Comparison of ENCODE assay signal across 24 mouse cellular contexts in genomic region chr13:8366087-8366486, GRCm38 (mm10).
DNase-seq lines count a peak whose midpoint lies in the region; ATAC-seq and TF ChIP-seq lines count a peak whose summit lies in the region.
"Had no signal": no experiment of that assay in that cellular context is flagged by ENCODE, and none has a peak within 500 bp of the region (broad histone marks: within the 10 kb centered on the region; RNA-seq: fewer than 3 reads in every experiment).

No protein-coding gene starts in this region.

- no peaks in the 10 kb centered on the region for H3K27me3 ChIP-seq in limb, embryonic 15.5 days
- H3K27me3 ChIP-seq in limb, embryonic 10.5 days (ENCODE audit: low read depth, poor library complexity, severe bottlenecking), result no peaks in the 10 kb centered on the region
- H3K27me3 ChIP-seq in CH12.LX (replicated peaks) (no peaks in the 10 kb centered on the region), MEL (ENCODE audit: control insufficient read depth in 1 of 2, insufficient read depth in 2 of 2, low read length in 2 of 2) (no peaks in the 10 kb centered on the region)
- no peaks in the 10 kb centered on the region for H3K27me3 ChIP-seq in liver, postnatal 0 days (ENCODE audit: insufficient read depth, low read length)
- H3K27me3 ChIP-seq: Patski had no signal

- WGBS in limb, embryonic 15.5 days, result 82% methylated on average over 4 of the region's 4 CpGs
- WGBS in limb, embryonic 10.5 days, result 89% methylated on average over 4 of the region's 4 CpGs
- WGBS in liver, postnatal 0 days (ENCODE audit: insufficient replicate concordance), result 75% methylated on average over 4 of the region's 4 CpGs

- H3K27ac ChIP-seq in limb, embryonic 15.5 days, result no peak overlapping the region
- no peak overlapping the region for H3K27ac ChIP-seq in limb, embryonic 10.5 days
- no peak overlapping the region for H3K27ac ChIP-seq in CH12.LX (ENCODE audit: insufficient read depth, low read depth)
- H3K27ac ChIP-seq in ES-E14 (ENCODE audit: insufficient read depth, low read depth, low read length, poor library complexity, severe bottlenecking), result no peak overlapping the region
- no peak overlapping the region for H3K27ac ChIP-seq in MEL (ENCODE audit: control insufficient read depth, low read depth, low read length)
- no peak overlapping the region for H3K27ac ChIP-seq in liver, postnatal 0 days (ENCODE audit: low read depth)

- TF ChIP-seq POLR2A in CH12.LX (IDR thresholded peaks at IDR 0.05; ENCODE audit: low read depth, low read length) (no peak), MEL (IDR thresholded peaks at IDR 0.05; ENCODE audit: control insufficient read depth in 1 of 2, insufficient read depth in 1 of 2, low read depth in 1 of 2, low read length in 2 of 2, poor library complexity in 1 of 2) (no peak)

- no peaks in the 10 kb centered on the region for H3K9me3 ChIP-seq in limb, embryonic 15.5 days
- no peaks in the 10 kb centered on the region for H3K9me3 ChIP-seq in limb, embryonic 10.5 days (replicated peaks)
- H3K9me3 ChIP-seq in CH12.LX (replicated peaks; ENCODE audit: low read length), result no peaks in the 10 kb centered on the region
- H3K9me3 ChIP-seq in ES-E14 (ENCODE audit: control insufficient read depth, insufficient read depth, low read depth, low read length), result no peaks in the 10 kb centered on the region
- H3K9me3 ChIP-seq in MEL (replicated peaks; ENCODE audit: insufficient read depth, low read length), result no peaks in the 10 kb centered on the region
- no peaks in the 10 kb centered on the region for H3K9me3 ChIP-seq in liver, postnatal 0 days (ENCODE audit: low read length)
- H3K9me3 ChIP-seq: G1E had no signal

- in situ Hi-C loops in CH12.LX (cut with MboI; ENCODE audit: low pct_ligation_motif_present, low pct_unique_long_range_greater_than_20kb, low sequenced_read_pairs), result no loop called here
- in situ Hi-C loops in ES-E14 (cut with MboI; ENCODE audit: low sequenced_read_pairs in 2 of 2, unreplicated experiment in 2 of 2), result no loop called here

- no peak for TF ChIP-seq EP300 in CH12.LX (IDR thresholded peaks at IDR 0.05; ENCODE audit: low read length)
- no peak for TF ChIP-seq EP300 in MEL (IDR thresholded peaks at IDR 0.05; ENCODE audit: low read depth in 1 of 2, low read length in 2 of 2)
- TF ChIP-seq EP300 in liver, postnatal 0 days (IDR thresholded peaks at IDR 0.05; ENCODE audit: low read depth), result no peak

- no peak overlapping the region for H3K4me2 ChIP-seq in limb, embryonic 15.5 days
- no peak overlapping the region for H3K4me2 ChIP-seq in CH12.LX (ENCODE audit: insufficient read depth, low read depth, poor library complexity, severe bottlenecking)
- no peak overlapping the region for H3K4me2 ChIP-seq in liver, postnatal 0 days (ENCODE audit: low read depth, low read length)

- peak; percentile 40; the same call in 1 of the 2 replicates for ATAC-seq in limb, embryonic 15.5 days (ENCODE audit: insufficient number of reproducible peaks, low FRiP score, low TSS enrichment, low read depth)
- no peak for ATAC-seq in liver, postnatal 0 days
- ATAC-seq: activated CD4-positive, CD25-positive, alpha-beta regulatory T cell, adult 4 months; CD4-positive, CD25-positive, alpha-beta regulatory T cell, adult 4 months; Patski had no signal

- no peaks in the 10 kb centered on the region for H3K4me1 ChIP-seq in limb, embryonic 15.5 days
- H3K4me1 ChIP-seq in limb, embryonic 10.5 days, result peaks cover 3% of the 10 kb centered on the region; the same call in 1 of the 2 replicates
- H3K4me1 ChIP-seq in CH12.LX (ENCODE audit: control insufficient read depth in 1 of 2, insufficient read depth in 2 of 2) (no peaks in the 10 kb centered on the region), ES-E14 (ENCODE audit: control insufficient read depth in 2 of 2, insufficient read depth in 2 of 2, low read length in 2 of 2, poor library complexity in 1 of 2) (no peaks in the 10 kb centered on the region), MEL (ENCODE audit: control insufficient read depth in 1 of 2, insufficient read depth in 2 of 2, low read length in 2 of 2) (no peaks in the 10 kb centered on the region)
- no peaks in the 10 kb centered on the region for H3K4me1 ChIP-seq in liver, postnatal 0 days (ENCODE audit: insufficient read depth)

- TF ChIP-seq CTCF in CH12.LX (conservative IDR thresholded peaks at IDR 0.05 in 1 of 2, IDR thresholded peaks at IDR 0.05 in 1 of 2; ENCODE audit: low read depth in 2 of 2, low read length in 2 of 2) (no peak), MEL (IDR thresholded peaks at IDR 0.05 in 2 of 3, conservative IDR thresholded peaks at IDR 0.05 in 1 of 3; ENCODE audit: control insufficient read depth in 1 of 3, insufficient read depth in 1 of 3, low read depth in 2 of 3, low read length in 3 of 3, poor library complexity in 1 of 3, severe bottlenecking in 1 of 3) (no peak)
- no peak for TF ChIP-seq CTCF in liver, postnatal 0 days (IDR thresholded peaks at IDR 0.05; ENCODE audit: low read depth)

- H3K36me3 ChIP-seq in limb, embryonic 15.5 days, result no peaks in the 10 kb centered on the region
- H3K36me3 ChIP-seq in limb, embryonic 10.5 days, result no peaks in the 10 kb centered on the region
- H3K36me3 ChIP-seq in CH12.LX (replicated peaks in 1 of 2; ENCODE audit: control insufficient read depth in 1 of 2, insufficient read depth in 1 of 2, low read length in 1 of 2) (no peaks in the 10 kb centered on the region), ES-E14 (ENCODE audit: control insufficient read depth, insufficient read depth, low read length, poor library complexity, severe bottlenecking) (no peaks in the 10 kb centered on the region), MEL (ENCODE audit: control insufficient read depth in 1 of 2, insufficient read depth in 2 of 2, low read length in 2 of 2) (no peaks in the 10 kb centered on the region)
- H3K36me3 ChIP-seq in liver, postnatal 0 days (replicated peaks; ENCODE audit: insufficient read depth, low read length), result no peaks in the 10 kb centered on the region
- H3K36me3 ChIP-seq: G1E had no signal

- TF ChIP-seq RAD21 in CH12.LX (IDR thresholded peaks at IDR 0.05; ENCODE audit: low read depth, low read length) (no peak), MEL (IDR thresholded peaks at IDR 0.05; ENCODE audit: low read depth, low read length) (no peak)

- DNase-seq in limb, embryonic 10.5 days (ENCODE audit: low spot score), result no peak
- DNase-seq in CH12.LX (ENCODE audit: extremely low read depth) (no peak), ES-E14 (ENCODE audit: low read depth, low spot score) (no peak), MEL (ENCODE audit: low read depth, low spot score) (no peak)
- no peak for DNase-seq in liver, postnatal 0 days
- DNase-seq in heart, postnatal 4 days, result no peak
- DNase-seq in left cerebral cortex, postnatal 10 days (ENCODE audit: extremely low spot score in 1 of 2, low spot score in 2 of 2), result no peak
- DNase-seq: adrenal gland, adult 2 months; adrenal gland, adult 8-10 months; adrenal gland, postnatal 10 days; adrenal gland, postnatal 14 days; adrenal gland, postnatal 25 days; adrenal gland, postnatal 36 days; B cell, adult 2 months; cerebellum, adult 11 months; cerebellum, adult 11-12 months; cerebellum, adult 18-20 months; cerebellum, adult 2 months; cerebellum, adult 8-10 months had no signal

- intact Hi-C loops in left cerebral cortex, postnatal 10 days (cut with DNase I), result no loop called here

- dilution Hi-C loops in CH12.LX (cut with MboI; ENCODE audit: extremely low pct_ligation_motif_present, extremely low pct_unique_long_range_greater_than_20kb, low sequenced_read_pairs), result no loop called here

- H3K4me3 ChIP-seq in limb, embryonic 15.5 days, result no peak overlapping the region
- H3K4me3 ChIP-seq in limb, embryonic 10.5 days, result no peak overlapping the region
- H3K4me3 ChIP-seq in CH12.LX (replicated peaks in 1 of 3; ENCODE audit: low read depth in 2 of 3, low read length in 2 of 3, poor library complexity in 1 of 3), result no peak overlapping the region
- no peak overlapping the region for H3K4me3 ChIP-seq in ES-E14 (ENCODE audit: insufficient read depth in 1 of 2, low read depth in 1 of 2, low read length in 2 of 2, poor library complexity in 1 of 2, severe bottlenecking in 1 of 2)
- H3K4me3 ChIP-seq in MEL (ENCODE audit: control insufficient read depth in 1 of 2, insufficient read depth in 1 of 2, low read depth in 2 of 2, low read length in 2 of 2), result no peak overlapping the region
- H3K4me3 ChIP-seq in liver, postnatal 0 days (ENCODE audit: low read depth, low read length), result no peak overlapping the region

- H3K79me2 ChIP-seq in CH12.LX (replicated peaks; ENCODE audit: control insufficient read depth, extremely low read depth, insufficient read depth, poor library complexity, severe bottlenecking), result no peaks in the 10 kb centered on the region
- no peaks in the 10 kb centered on the region for H3K79me2 ChIP-seq in MEL (ENCODE audit: control insufficient read depth, insufficient read depth, low read length, poor library complexity)

- no peak overlapping the region for H3K9ac ChIP-seq in limb, embryonic 15.5 days
- H3K9ac ChIP-seq in CH12.LX (ENCODE audit: insufficient read depth, low read depth) (no peak overlapping the region), ES-E14 (ENCODE audit: insufficient read depth, low read depth, low read length, poor library complexity, severe bottlenecking) (no peak overlapping the region), MEL (ENCODE audit: control insufficient read depth, low read depth, low read length, poor library complexity, severe bottlenecking) (no peak overlapping the region)
- no peak overlapping the region for H3K9ac ChIP-seq in liver, postnatal 0 days (replicated peaks)

TF ChIP-seq in CH12.LX, 34 proteins besides CTCF, POLR2A, EP300 and RAD21:
- TF ChIP-seq MEF2A (IDR thresholded peaks at IDR 0.05; ENCODE audit: borderline replicate concordance, low read depth, low read length) (no peak), MAFK (IDR thresholded peaks at IDR 0.05; ENCODE audit: insufficient replicate concordance, low read length) (peak; percentile 88; the same call in 1 of the 2 replicates)

TF ChIP-seq in ES-E14, 5 proteins besides CTCF, POLR2A, EP300 and RAD21:
- TF ChIP-seq ZNF384 (IDR thresholded peaks at IDR 0.05; ENCODE audit: low read depth, low read length), result no peak
- no peak for TF ChIP-seq HCFC1 (IDR thresholded peaks at IDR 0.05; ENCODE audit: borderline replicate concordance, insufficient read depth, low read length)
- peak; percentile 94 for TF ChIP-seq MAFK (IDR thresholded peaks at IDR 0.05; ENCODE audit: insufficient read depth, low read depth, low read length)
- TF ChIP-seq CHD2 (IDR thresholded peaks at IDR 0.05; ENCODE audit: low read depth, low read length), result no peak

TF ChIP-seq in MEL, 35 proteins besides CTCF, POLR2A, EP300 and RAD21:
- no peak for TF ChIP-seq USF1 (IDR thresholded peaks at IDR 0.05; ENCODE audit: low read depth, low read length)
- TF ChIP-seq MAFK (IDR thresholded peaks at IDR 0.05; ENCODE audit: borderline replicate concordance, low read depth, low read length), result peak; percentile 50; the same call in 1 of the 2 replicates
